ENCODE assay signal across 9 mouse cellular contexts in genomic region chr12:84038241-84038640, GRCm38 (mm10). TPM values are rescaled to one million over a fixed set of nuclear protein-coding genes. Genes with fewer than 3 reads are reported as not detected.
DNase-seq lines count a peak whose midpoint lies in the region; ATAC-seq and TF ChIP-seq lines count a peak whose summit lies in the region.
"Not testable (repeated sequence)": the region's sequence is repeated elsewhere in the genome, so short reads cannot be mapped to it uniquely, and the experiment has no call there.
"Had no signal": no experiment of that assay in that cellular context is flagged by ENCODE, and none has a peak within 500 bp of the region (broad histone marks: within the 10 kb centered on the region; RNA-seq: fewer than 3 reads in every experiment).

Gene Acot4 (plus strand): TSS chr12:84038379.

- peak; percentile 32; the same call in 1 of the 2 replicates for ATAC-seq in forebrain, embryonic 14.5 days
- ATAC-seq in hindbrain, embryonic 13.5 days (ENCODE audit: low FRiP score), result peak; percentile 63; the same call in 1 of the 2 replicates
- ATAC-seq in liver, embryonic 14.5 days (ENCODE audit: insufficient read depth), result peak; percentile 40; the same call in 1 of the 2 replicates
- ATAC-seq in midbrain, embryonic 12.5 days (ENCODE audit: low FRiP score, low read depth), result not testable (repeated sequence)

- peak within 1 kb of the TSS; percentile 64 for H3K9ac ChIP-seq in MEL (ENCODE audit: control insufficient read depth, low read depth, low read length, poor library complexity, severe bottlenecking)
- peak within 1 kb of the TSS; percentile 53; the same call in 1 of the 2 replicates for H3K9ac ChIP-seq in forebrain, embryonic 14.5 days (ENCODE audit: low read length)
- peak within 1 kb of the TSS; percentile 70 for H3K9ac ChIP-seq in hindbrain, embryonic 13.5 days
- H3K9ac ChIP-seq in liver, embryonic 14.5 days (replicated peaks), result not testable (repeated sequence)
- peak within 1 kb of the TSS; percentile 39; the same call in 1 of the 2 replicates for H3K9ac ChIP-seq in midbrain, embryonic 12.5 days (replicated peaks)

- not testable (repeated sequence) for H3K27ac ChIP-seq in MEL (ENCODE audit: control insufficient read depth, low read depth, low read length); forebrain, embryonic 14.5 days (ENCODE audit: low read depth, low read length); hindbrain, embryonic 13.5 days; liver, embryonic 14.5 days; midbrain, embryonic 12.5 days (replicated peaks)

- H3K4me3 ChIP-seq in MEL (ENCODE audit: control insufficient read depth in 1 of 2, insufficient read depth in 1 of 2, low read depth in 2 of 2, low read length in 2 of 2), result peak within 1 kb of the TSS; percentile 35 to 55; a peak in 3 of 4 replicates
- H3K4me3 ChIP-seq in forebrain, embryonic 14.5 days (ENCODE audit: low read depth, low read length), result peak within 1 kb of the TSS; percentile 36
- H3K4me3 ChIP-seq in hindbrain, embryonic 13.5 days, result peak within 1 kb of the TSS; percentile 43
- H3K4me3 ChIP-seq in liver, embryonic 14.5 days (ENCODE audit: insufficient read depth in 1 of 2, low read depth in 2 of 2, low read length in 2 of 2), result peak within 1 kb of the TSS; percentile 40 to 58
- peak within 1 kb of the TSS; percentile 43 for H3K4me3 ChIP-seq in midbrain, embryonic 12.5 days

- peak within 1 kb of the TSS; percentile 52 for H3K4me2 ChIP-seq in forebrain, embryonic 14.5 days (ENCODE audit: low read length)
- peak within 1 kb of the TSS; percentile 60 for H3K4me2 ChIP-seq in hindbrain, embryonic 13.5 days
- H3K4me2 ChIP-seq in liver, embryonic 14.5 days (ENCODE audit: low read depth), result peak within 1 kb of the TSS; percentile 47
- peak within 1 kb of the TSS; percentile 60 for H3K4me2 ChIP-seq in midbrain, embryonic 12.5 days (replicated peaks)

- not testable (repeated sequence) for TF ChIP-seq CTCF in MEL (IDR thresholded peaks at IDR 0.05 in 2 of 3, conservative IDR thresholded peaks at IDR 0.05 in 1 of 3; ENCODE audit: control insufficient read depth in 1 of 3, insufficient read depth in 1 of 3, low read depth in 2 of 3, low read length in 3 of 3, poor library complexity in 1 of 3, severe bottlenecking in 1 of 3); liver, embryonic 14.5 days (IDR thresholded peaks at IDR 0.05; ENCODE audit: low read depth)

- peaks cover 0 to 13% of the 10 kb centered on the region in 2 experiments; a peak in 2 of 4 replicates for H3K36me3 ChIP-seq in MEL (ENCODE audit: control insufficient read depth in 1 of 2, insufficient read depth in 2 of 2, low read length in 2 of 2)
- not testable (repeated sequence) for H3K36me3 ChIP-seq in forebrain, embryonic 14.5 days (ENCODE audit: control insufficient read depth, insufficient read depth, low read length); hindbrain, embryonic 13.5 days; liver, embryonic 14.5 days (replicated peaks; ENCODE audit: control insufficient read depth, insufficient read depth, low read depth); midbrain, embryonic 12.5 days

- not testable (repeated sequence) for H3K9me3 ChIP-seq in MEL (replicated peaks; ENCODE audit: insufficient read depth, low read length); forebrain, embryonic 14.5 days (replicated peaks; ENCODE audit: control insufficient read depth, low read length); hindbrain, embryonic 13.5 days; liver, embryonic 14.5 days (ENCODE audit: control insufficient read depth, low read length); midbrain, embryonic 12.5 days

- not testable (repeated sequence) for TF ChIP-seq POLR2A in MEL (IDR thresholded peaks at IDR 0.05; ENCODE audit: control insufficient read depth in 1 of 2, insufficient read depth in 1 of 2, low read depth in 1 of 2, low read length in 2 of 2, poor library complexity in 1 of 2)

- not testable (repeated sequence) for TF ChIP-seq EP300 in MEL (IDR thresholded peaks at IDR 0.05; ENCODE audit: low read depth in 1 of 2, low read length in 2 of 2); liver, embryonic 14.5 days (IDR thresholded peaks at IDR 0.05; ENCODE audit: low read depth)

- H3K79me2 ChIP-seq in MEL (ENCODE audit: control insufficient read depth, insufficient read depth, low read length, poor library complexity), result not testable (repeated sequence)

- H3K27me3 ChIP-seq in MEL (ENCODE audit: control insufficient read depth in 1 of 2, insufficient read depth in 2 of 2, low read length in 2 of 2); forebrain, embryonic 14.5 days (replicated peaks; ENCODE audit: control insufficient read depth, insufficient read depth, low read length); hindbrain, embryonic 13.5 days; liver, embryonic 14.5 days (ENCODE audit: control insufficient read depth, insufficient read depth, low read length): not testable (repeated sequence)
- H3K27me3 ChIP-seq in midbrain, embryonic 12.5 days, result peaks cover 12% of the 10 kb centered on the region

- peaks cover 7 to 11% of the 10 kb centered on the region in 2 experiments for H3K4me1 ChIP-seq in MEL (ENCODE audit: control insufficient read depth in 1 of 2, insufficient read depth in 2 of 2, low read length in 2 of 2)
- H3K4me1 ChIP-seq in forebrain, embryonic 14.5 days (ENCODE audit: control insufficient read depth, insufficient read depth, low read length); hindbrain, embryonic 13.5 days (replicated peaks); liver, embryonic 14.5 days (replicated peaks; ENCODE audit: control insufficient read depth in 2 of 2, insufficient read depth in 2 of 2, low read length in 1 of 2); midbrain, embryonic 12.5 days: not testable (repeated sequence)

- TF ChIP-seq RAD21 in MEL (IDR thresholded peaks at IDR 0.05; ENCODE audit: low read depth, low read length), result not testable (repeated sequence)

- not testable (repeated sequence) for DNase-seq in MEL (ENCODE audit: low read depth, low spot score); liver, embryonic 14.5 days (ENCODE audit: low read depth in 3 of 3, low spot score in 3 of 3)
- peak; percentile 18 for DNase-seq in cerebellum, adult 8-10 months
- DNase-seq in forebrain, embryonic 14.5 days (ENCODE audit: low spot score), result peak; percentile 8
- peak; percentile 82 to 92 for DNase-seq in kidney, postnatal 25 days
- peak; percentile 11 for DNase-seq in right cerebral cortex, postnatal 4 days

- 18% methylated on average over 17 of the region's 32 CpGs for WGBS in forebrain, embryonic 14.5 days
- 10% methylated on average over 32 of the region's 32 CpGs for WGBS in hindbrain, embryonic 13.5 days
- 12% methylated on average over 26 of the region's 32 CpGs for WGBS in liver, embryonic 14.5 days (ENCODE audit: insufficient replicate concordance)
- WGBS in midbrain, embryonic 12.5 days, result 14% methylated on average over 24 of the region's 32 CpGs

RNA-seq across cellular contexts. Expression of gene Acot4, which starts in this region (rescaled TPM):
- total RNA-seq in MEL (2012; rRNA removed), result 0.08 TPM in 1 of 2 replicates, not detected in the other
- under 1 TPM in 1 of 2 experiments, not detected in 1; 0.08 TPM for polyA plus RNA-seq in MEL (2012; ENCODE audit: insufficient read depth in 1 of 2, insufficient read length in 2 of 2, low read depth in 1 of 2, low replicate concordance in 2 of 2, missing spikeins in 1 of 2)
- 0.14 and 0.22 TPM in 2 replicates for polyA plus RNA-seq in forebrain, embryonic 14.5 days (2014; fragmentation: Nextera tagmentation; extraction: Ambion mirVana)
- 0.09 and 0.13 TPM in 2 replicates for polyA plus RNA-seq in hindbrain, embryonic 13.5 days (2015; fragmentation: Nextera tagmentation; extraction: Ambion mirVana)
- polyA plus RNA-seq in liver, embryonic 14.5 days (2012; rRNA removed), result 4.8 and 5.0 TPM in 2 replicates
- 7.9 and 8.4 TPM in 2 replicates for polyA plus RNA-seq in liver, embryonic 14.5 days (2014; fragmentation: Nextera tagmentation; extraction: Ambion mirVana)
- polyA plus RNA-seq in midbrain, embryonic 12.5 days (2016; fragmentation: Nextera tagmentation; extraction: Ambion mirVana), result 0.18 and 0.67 TPM in 2 replicates
- total RNA-seq: CH12.LX had no signal

Comparison
In these comparisons a context has a peak if more than half of its experiments do, and no peak if none do; other contexts are left out.
1. Peak in DNase-seq, ATAC-seq, H3K4me3 ChIP-seq, H3K9ac ChIP-seq and H3K4me2 ChIP-seq in forebrain, embryonic 14.5 days; RNA of the gene not detected or under 1 TPM.
2. Peak in ATAC-seq, H3K4me3 ChIP-seq, H3K9ac ChIP-seq and H3K4me2 ChIP-seq in hindbrain, embryonic 13.5 days; RNA of the gene not detected or under 1 TPM.